Mouse (Mus musculus) right cerebral cortex, postnatal 4 days (tissue): Measurements from ENCODE around the gene Pxdn.

Source experiments
- DNase-seq: peaks from one replicate; pipeline ENCODE4 v3.0.0-alpha.2; 2022

Gene Pxdn

DNA sequence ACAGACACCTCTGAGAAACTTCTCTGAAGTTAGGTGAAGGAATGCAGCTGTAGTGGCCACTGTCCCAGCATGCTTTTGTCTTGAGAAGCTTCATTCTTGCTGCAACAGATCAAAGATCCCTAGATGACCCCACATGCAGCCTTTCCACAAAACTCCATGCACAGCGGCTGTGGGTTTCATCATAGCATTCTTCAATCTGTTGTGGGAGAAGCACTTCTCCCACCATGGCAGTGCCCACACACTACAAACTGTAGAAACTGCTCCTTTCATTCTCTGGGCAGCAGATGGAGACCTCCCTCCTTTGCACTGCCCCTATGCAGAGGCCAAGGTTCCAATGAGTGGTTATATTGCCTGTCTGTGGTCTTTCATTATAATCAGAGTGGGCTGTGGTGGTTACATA, 91.7 kb downstream of the Pxdn start:
- DNase-seq = no peak

DNA sequence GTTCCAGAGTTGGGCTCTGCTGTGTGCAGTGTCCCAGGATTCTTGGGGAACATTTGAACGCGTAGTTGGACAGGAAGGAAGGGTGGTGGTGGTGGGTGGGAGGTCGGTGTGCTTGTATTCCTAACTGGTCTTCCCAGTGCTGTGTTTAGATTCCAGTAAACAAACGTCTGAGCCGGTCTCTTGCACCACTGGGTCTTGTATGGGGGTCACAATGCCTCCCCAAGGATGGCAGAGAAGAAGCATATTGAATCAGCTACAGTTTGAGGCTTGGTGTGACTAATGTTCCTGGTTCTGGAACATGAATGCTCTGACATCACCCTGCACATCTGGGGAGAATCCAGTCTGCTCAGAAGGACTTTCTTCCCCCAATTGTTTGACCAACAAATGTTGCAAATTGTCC, 93.2 kb downstream of the Pxdn start:
- DNase-seq = no peak

DNA sequence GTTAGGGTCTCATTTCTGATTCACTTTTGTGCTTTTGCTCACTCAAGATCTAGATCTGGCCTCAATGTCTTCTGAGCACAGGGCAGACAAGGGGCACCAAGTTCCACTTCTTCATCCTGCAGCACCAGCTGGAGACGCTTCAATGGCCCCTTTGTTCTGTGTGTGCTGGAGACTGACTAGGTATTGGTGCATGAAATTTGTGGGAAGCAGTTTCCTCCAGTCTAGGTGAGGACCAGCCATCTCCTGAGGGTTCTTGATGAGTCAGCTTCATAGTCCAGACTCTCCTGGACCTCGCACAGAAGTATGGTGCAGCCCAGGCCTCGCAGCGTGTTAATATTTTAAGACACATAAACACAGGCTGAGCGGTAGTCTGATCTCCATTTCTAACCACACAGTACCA, 97.3 kb downstream of the Pxdn start:
- DNase-seq = no peak

DNA sequence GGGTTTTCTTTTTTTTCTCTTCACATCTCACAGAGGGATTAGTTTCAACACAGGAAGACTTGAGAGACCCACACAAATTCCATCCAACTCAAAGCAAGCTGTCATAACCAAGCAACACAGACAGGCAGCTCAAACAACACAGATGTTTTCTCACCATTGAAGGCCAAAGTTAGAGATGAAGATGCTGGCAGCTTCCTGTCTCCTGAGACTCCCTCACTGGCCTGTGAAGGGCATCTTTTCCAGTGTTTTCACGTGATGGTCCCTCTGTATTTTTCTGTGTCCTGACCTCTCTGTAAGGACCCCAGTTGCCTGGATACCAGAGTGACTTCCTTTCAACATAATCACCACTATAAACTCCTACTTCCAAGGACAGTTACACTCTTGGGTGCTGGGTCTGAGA, 98.0 kb downstream of the Pxdn start:
- DNase-seq = no peak

DNA sequence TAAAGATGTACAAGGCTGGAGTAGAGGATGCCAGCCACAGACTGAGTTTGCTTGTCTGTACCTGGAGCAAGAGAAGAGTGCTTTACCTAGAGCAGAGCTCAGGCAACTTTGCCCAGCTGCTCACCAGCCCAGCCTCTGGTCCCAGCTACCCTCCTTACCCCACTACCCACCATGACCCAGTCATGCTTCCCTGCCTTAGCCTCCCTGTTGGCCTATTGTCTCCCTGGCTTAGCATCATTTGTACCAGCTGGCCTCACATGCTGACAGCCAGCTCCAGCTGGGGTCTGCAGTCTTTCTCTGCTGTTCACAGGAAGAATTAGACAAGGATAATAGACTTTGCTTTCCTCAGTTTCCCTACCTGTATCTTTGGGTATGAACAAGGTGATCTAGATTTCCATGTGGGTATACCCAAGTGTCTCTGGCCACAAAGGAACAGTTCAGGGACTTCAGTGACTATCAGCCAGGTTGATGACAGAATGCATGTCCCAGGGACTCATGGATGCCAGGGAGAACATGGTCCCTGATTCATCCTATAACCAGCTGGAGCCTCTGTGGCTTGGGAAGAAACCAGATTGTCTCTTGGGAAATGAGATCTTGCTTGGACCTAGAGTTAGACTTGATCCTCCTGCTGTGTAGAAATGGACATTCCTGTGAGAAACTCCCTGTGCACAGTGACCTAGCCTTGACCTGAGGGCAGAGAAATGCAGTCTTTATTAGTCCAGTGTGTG, 98.6 kb downstream of the Pxdn start:
- DNase-seq = no peak

DNA sequence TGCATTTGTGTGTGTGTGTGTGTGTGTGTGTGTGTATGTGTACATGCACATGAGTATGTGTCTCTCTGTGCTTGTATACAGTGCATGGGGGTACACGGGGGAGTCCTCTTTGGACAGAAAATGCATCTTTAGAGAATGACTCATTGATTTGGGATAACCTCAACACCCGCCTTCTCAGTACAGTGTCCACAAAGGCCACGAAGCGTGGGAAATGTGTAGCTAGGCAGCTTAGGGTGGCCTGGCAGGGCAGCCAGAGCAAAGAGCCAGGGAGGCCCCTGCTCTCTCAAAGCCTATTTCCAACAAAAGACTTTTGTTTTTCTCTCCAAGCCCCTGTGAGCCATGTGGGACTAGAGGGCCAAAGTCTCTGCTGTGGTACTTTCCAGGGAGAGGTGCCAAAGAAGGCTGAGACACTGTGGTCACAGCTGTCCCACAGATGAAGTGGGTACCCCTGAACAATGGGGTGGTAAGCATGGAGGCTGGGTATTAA, 99.2 kb downstream of the Pxdn start:
- no peak for DNase-seq

DNA sequence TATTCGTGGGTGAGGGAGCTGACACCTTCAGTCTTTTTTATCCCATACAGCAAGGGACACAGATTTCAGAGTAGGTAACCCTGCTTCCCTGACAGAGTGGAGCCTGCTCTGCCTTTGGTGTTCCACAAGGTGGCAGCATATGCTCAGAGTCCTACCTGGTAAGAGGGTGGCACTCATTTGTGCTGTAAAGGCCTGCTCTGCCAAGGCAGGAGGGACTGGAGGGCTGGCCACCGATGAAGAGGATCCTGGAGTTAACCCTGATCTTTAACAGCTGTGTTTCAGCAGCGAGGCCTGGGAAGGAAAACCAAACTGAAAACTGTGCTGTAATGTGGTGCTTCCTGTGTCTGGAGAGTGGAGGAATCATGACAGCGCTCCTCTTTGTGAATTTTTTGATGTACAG, 102.2 kb downstream of the Pxdn start:
- peak; percentile 38 for DNase-seq

DNA sequence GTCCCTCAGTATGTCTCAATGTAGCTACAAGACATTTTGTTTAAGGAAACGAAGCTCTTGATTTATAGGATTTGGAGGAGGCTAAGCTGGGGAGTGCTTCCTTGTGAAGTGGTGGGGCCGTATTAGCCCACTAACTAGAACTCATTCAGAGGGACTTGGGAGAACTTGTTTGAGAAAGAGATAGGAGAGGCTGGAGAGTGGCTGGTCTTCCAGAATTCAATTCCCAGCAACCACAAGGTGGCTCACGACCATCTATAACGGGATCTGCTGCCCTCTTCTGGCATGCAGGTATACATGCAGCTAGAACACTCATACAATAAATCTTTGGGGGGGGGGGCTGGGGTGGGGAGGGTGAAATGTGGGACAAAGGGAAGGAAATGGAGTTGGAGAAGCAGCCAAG, 102.7 kb downstream of the Pxdn start:
- peak; percentile 38 for DNase-seq

DNA sequence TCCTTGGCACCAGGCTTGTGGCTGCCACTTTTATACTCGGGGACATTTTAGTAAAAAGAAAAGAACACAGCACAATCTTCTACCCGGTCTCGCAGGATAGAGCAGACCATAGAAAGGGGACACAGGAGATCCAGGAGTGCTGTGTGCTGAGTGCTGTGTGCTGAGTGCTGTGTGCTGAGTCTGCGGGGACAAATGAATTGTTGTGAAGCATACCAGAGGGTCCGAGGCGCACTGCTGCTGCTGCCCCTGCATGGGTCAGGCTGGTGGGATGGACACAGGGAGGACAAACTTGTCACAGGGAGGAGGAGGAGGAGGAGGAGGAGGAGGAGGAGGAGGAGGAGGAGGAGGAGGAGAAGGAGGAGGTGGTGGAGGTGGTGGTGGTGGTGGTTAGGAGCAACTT, 111.4 kb downstream of the Pxdn start:
- DNase-seq = no peak

DNA sequence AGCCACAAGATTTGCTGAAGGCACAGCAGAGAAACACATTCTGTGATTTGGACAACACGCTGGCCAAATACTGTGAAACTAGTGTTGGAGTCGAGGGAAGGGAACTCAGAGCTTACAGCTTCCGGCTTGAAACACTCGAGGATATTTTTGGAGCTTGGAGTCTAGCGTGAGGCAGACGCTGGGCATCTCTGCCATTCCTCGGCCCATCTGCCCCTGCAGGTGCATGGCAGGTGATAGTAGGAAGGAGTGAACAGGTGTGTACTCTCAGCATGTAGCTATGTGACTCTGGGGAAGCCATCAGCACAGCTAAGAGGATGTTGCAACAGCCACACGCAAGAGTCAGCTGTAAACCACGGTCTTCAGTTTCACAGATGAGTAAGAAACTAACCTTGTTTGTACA, 112.4 kb downstream of the Pxdn start:
- no peak for DNase-seq

DNA sequence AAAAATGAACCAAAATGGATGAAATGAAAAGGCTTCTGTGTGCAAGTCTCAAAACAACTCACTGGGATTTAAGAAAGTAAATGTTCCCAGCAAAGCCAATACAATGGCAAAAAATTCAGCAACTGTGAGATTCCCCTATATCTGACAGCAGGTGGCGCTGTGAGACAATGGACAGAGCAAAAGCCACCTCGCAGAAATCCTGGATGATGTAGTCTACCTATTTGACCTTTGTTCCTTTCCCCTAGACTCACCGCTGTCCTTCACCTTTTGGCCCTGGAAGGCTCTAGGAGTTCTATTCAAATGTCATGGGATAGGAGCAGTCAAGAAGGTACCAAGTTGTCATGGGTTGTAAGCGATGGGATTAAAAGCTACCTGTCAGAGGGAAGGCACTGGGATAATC, 112.8 kb downstream of the Pxdn start:
- peak; percentile 69 for DNase-seq

DNA sequence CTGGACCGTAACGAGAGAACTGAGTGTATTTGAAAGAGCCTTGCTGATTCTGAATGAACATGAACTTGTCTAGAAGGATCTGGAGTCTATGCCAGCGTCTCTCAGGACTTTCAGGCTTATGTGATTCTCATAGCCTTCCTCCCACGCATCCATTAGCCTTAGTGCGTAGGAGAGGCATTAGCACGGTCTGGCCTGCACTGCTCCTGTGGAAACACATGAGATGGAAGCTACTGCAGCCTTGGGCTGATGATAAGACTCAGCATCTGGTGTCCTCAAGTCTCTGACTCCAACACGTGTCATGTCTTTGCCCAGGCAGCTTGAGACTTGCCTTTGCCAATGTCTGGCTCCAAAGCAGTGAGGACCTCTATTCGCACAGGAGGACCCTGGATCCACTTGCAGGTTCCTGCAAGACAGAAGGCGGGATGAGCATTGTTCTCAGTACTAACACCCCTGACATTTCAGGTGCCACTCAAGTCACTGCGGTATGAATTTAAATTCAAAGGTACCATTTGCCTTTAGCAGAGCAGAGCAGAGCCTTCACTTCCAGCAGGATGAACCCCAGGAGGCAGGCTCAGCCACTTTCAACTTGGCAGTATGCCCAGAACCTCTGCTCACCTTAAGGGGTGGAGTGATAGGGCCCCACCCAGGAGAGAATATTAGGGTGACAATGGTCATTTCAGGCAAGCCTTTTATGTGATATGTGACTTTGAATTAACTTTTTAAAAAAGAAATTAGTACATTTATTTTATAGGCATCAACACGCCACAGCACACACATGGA, 117.5 kb downstream of the Pxdn start:
- DNase-seq = no peak

DNA sequence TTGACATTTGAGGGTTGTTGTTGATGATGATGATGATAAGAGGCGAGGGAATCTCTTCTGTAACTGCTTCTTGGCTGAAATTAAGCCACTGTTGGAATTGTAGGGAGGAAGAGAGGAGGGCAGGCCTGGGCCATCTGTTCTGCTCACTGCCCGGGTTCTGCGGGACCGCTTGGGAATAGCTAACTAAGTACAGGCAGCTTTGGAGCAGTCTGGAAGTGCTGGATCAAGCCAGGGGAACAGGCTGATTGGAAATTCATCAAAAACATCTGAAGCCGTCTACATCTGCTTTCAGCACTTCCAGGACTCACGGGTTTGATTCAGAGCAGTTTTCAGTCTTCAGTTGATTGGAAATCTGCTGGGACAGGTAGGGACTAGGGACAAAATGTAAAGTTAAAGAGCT, 120.6 kb downstream of the Pxdn start:
- no peak for DNase-seq

DNA sequence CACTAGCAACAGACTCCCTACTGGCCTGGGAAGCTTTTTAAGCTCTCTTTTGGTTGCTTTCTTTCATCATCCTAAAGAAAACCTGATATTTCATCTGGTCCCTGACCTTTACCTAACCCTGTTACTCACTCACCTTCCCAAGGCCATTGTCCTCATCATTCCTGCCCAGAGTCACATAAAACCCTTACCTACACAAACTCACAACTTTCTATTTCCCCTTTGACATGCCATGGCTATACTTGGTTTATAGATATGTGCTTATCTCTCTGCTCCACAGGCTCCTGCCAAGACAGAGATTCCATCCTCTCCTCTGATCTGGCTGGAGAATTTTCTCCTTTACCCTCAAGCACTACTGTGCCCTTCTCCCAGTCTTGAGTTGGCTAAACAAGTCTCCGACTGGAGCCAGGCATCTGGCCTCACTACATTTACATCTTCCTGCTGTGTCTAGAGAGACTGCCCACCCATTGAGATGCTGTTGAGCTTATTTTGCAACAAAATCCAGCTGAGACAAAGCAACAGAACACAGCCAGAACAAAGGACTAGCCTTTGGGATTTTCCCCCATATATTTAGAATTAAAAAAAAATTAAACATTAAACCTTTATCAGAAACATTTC, 124.2 kb downstream of the Pxdn start:
- DNase-seq = no peak

DNA sequence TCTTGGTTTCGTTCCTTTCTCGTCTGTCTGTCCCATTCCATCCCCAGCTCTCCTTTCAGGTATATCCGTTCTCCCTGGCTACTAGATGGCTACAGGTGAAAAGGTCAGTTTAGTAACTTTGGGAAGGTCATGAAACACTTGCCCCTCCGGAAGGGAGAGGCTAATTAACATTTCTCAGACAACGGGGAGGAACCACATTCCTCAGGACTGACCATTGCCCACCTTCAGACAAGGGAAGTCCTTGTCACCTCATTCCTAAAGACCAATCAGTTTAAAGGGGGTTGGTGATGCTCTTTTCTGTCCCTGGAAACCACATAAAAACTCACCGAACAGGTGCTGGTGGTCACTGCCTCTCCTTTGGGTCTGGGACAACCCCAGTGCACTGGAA, 124.7 kb downstream of the Pxdn start:
- DNase-seq = no peak
